Mouse (Mus musculus): ENCODE measurements at regions not wholly inside any gene's neighbourhood (a gene's known extent, or its start where the extent isn't known, plus 50 kb on each side); places are given as distances from the start of the nearest gene placed in this dataset.

- Histone ChIP-seq H3K4me1 (ENCODE audit: control insufficient read depth, insufficient read depth, low read length) (no peaks in the 10 kb centered on the region), H3K9me3 (replicated peaks; ENCODE audit: control insufficient read depth, low read length) (no peaks in the 10 kb centered on the region), H3K9ac (replicated peaks; ENCODE audit: low read length) (no peak overlapping the region), H3K36me3 (replicated peaks; ENCODE audit: control insufficient read depth, insufficient read depth, low read depth, low read length) (no peaks in the 10 kb centered on the region), H3K27ac (replicated peaks; ENCODE audit: low read depth, low read length) (no peak overlapping the region), H3K4me2 (ENCODE audit: low read depth, low read length) (no peak overlapping the region), H3K4me3 (ENCODE audit: low read depth, low read length) (no peak overlapping the region), H3K27me3 (ENCODE audit: control insufficient read depth, insufficient read depth, low read length) (no peaks in the 10 kb centered on the region)
- DNase-seq (ENCODE audit: low spot score) (peak; percentile 35), ATAC-seq (replicated peaks; ENCODE audit: insufficient number of reproducible peaks, low FRiP score, low TSS enrichment, low read depth) (no peak)
- WGBS = 67% methylated on average over 5 of the region's 5 CpGs
These were observed 430.0 kb upstream of the Got2 start for GRCm38 (mm10) chr8:96318367-96318766.

GRCm38 (mm10) chr8:96308989-96309718 is 420.8 kb upstream of the Got2 start:
- 80% methylated on average over 12 of the region's 12 CpGs for WGBS
- no peaks in the 10 kb centered on the region for H3K9me3 ChIP-seq (replicated peaks; ENCODE audit: control insufficient read depth, low read length)
- no peak overlapping the region for H3K4me3 ChIP-seq (ENCODE audit: low read depth, low read length)

GRCm38 (mm10) chr8:96296643-96297042 is 408.3 kb upstream of the Got2 start:
- Histone ChIP-seq H3K9me3 (replicated peaks; ENCODE audit: control insufficient read depth, low read length) (no peaks in the 10 kb centered on the region), H3K4me1 (ENCODE audit: control insufficient read depth, insufficient read depth, low read length) (no peaks in the 10 kb centered on the region), H3K4me2 (ENCODE audit: low read depth, low read length) (no peak overlapping the region), H3K27me3 (ENCODE audit: control insufficient read depth, insufficient read depth, low read length) (no peaks in the 10 kb centered on the region), H3K4me3 (ENCODE audit: low read depth, low read length) (no peak overlapping the region), H3K9ac (replicated peaks; ENCODE audit: low read length) (no peak overlapping the region), H3K36me3 (replicated peaks; ENCODE audit: control insufficient read depth, insufficient read depth, low read depth, low read length) (no peaks in the 10 kb centered on the region), H3K27ac (replicated peaks; ENCODE audit: low read depth, low read length) (no peak overlapping the region)
- DNase-seq (ENCODE audit: low spot score) (no peak), ATAC-seq (replicated peaks; ENCODE audit: insufficient number of reproducible peaks, low FRiP score, low TSS enrichment, low read depth) (no peak)
- WGBS = 76% methylated on average over 4 of the region's 4 CpGs

More at GRCm38 (mm10) chr8:96308989-96309718, 420.8 kb upstream of the Got2 start:
- H3K36me3 ChIP-seq (replicated peaks; ENCODE audit: control insufficient read depth, insufficient read depth, low read depth, low read length) = no peaks in the 10 kb centered on the region
- DNase-seq (ENCODE audit: low spot score) (no peak), ATAC-seq (replicated peaks; ENCODE audit: insufficient number of reproducible peaks, low FRiP score, low TSS enrichment, low read depth) (no peak)
- H3K4me2 ChIP-seq (ENCODE audit: low read depth, low read length) = no peak overlapping the region
- H3K27me3 ChIP-seq (ENCODE audit: control insufficient read depth, insufficient read depth, low read length) = no peaks in the 10 kb centered on the region
- no peaks in the 10 kb centered on the region for H3K4me1 ChIP-seq (ENCODE audit: control insufficient read depth, insufficient read depth, low read length)
- H3K9ac ChIP-seq (replicated peaks; ENCODE audit: low read length) = no peak overlapping the region
- H3K27ac ChIP-seq (replicated peaks; ENCODE audit: low read depth, low read length) = no peak overlapping the region

GRCm38 (mm10) chr8:96290740-96291139 is 402.4 kb upstream of the Got2 start:
- no peaks in the 10 kb centered on the region for H3K4me1 ChIP-seq (ENCODE audit: control insufficient read depth, insufficient read depth, low read length)
- no peaks in the 10 kb centered on the region for H3K36me3 ChIP-seq (replicated peaks; ENCODE audit: control insufficient read depth, insufficient read depth, low read depth, low read length)
- no peak overlapping the region for H3K4me2 ChIP-seq (ENCODE audit: low read depth, low read length)
- no peak overlapping the region for H3K27ac ChIP-seq (replicated peaks; ENCODE audit: low read depth, low read length)
- ATAC-seq (replicated peaks; ENCODE audit: insufficient number of reproducible peaks, low FRiP score, low TSS enrichment, low read depth) (no peak), DNase-seq (ENCODE audit: low spot score) (peak; percentile 67)
- no peak overlapping the region for H3K9ac ChIP-seq (replicated peaks; ENCODE audit: low read length)
- no peaks in the 10 kb centered on the region for H3K9me3 ChIP-seq (replicated peaks; ENCODE audit: control insufficient read depth, low read length)
- H3K27me3 ChIP-seq (ENCODE audit: control insufficient read depth, insufficient read depth, low read length) = no peaks in the 10 kb centered on the region
- H3K4me3 ChIP-seq (ENCODE audit: low read depth, low read length) = no peak overlapping the region

- Histone ChIP-seq H3K36me3 (replicated peaks; ENCODE audit: control insufficient read depth, insufficient read depth, low read depth, low read length) (no peaks in the 10 kb centered on the region), H3K4me1 (ENCODE audit: control insufficient read depth, insufficient read depth, low read length) (no peaks in the 10 kb centered on the region), H3K4me2 (ENCODE audit: low read depth, low read length) (no peak overlapping the region), H3K4me3 (ENCODE audit: low read depth, low read length) (no peak overlapping the region), H3K9me3 (replicated peaks; ENCODE audit: control insufficient read depth, low read length) (no peaks in the 10 kb centered on the region), H3K27ac (replicated peaks; ENCODE audit: low read depth, low read length) (no peak overlapping the region), H3K27me3 (ENCODE audit: control insufficient read depth, insufficient read depth, low read length) (no peaks in the 10 kb centered on the region), H3K9ac (replicated peaks; ENCODE audit: low read length) (no peak overlapping the region)
- WGBS = 68% methylated on average over 3 of the region's 3 CpGs
- DNase-seq (ENCODE audit: low spot score) = no peak
- no peak for ATAC-seq (replicated peaks; ENCODE audit: insufficient number of reproducible peaks, low FRiP score, low TSS enrichment, low read depth)
These were observed 401.2 kb upstream of the Got2 start for GRCm38 (mm10) chr8:96289519-96289918.

- Histone ChIP-seq H3K36me3 (replicated peaks; ENCODE audit: control insufficient read depth, insufficient read depth, low read depth, low read length) (no peaks in the 10 kb centered on the region), H3K4me3 (ENCODE audit: low read depth, low read length) (no peak overlapping the region), H3K9me3 (replicated peaks; ENCODE audit: control insufficient read depth, low read length) (no peaks in the 10 kb centered on the region), H3K27me3 (ENCODE audit: control insufficient read depth, insufficient read depth, low read length) (no peaks in the 10 kb centered on the region), H3K4me2 (ENCODE audit: low read depth, low read length) (no peak overlapping the region), H3K4me1 (ENCODE audit: control insufficient read depth, insufficient read depth, low read length) (no peaks in the 10 kb centered on the region), H3K9ac (replicated peaks; ENCODE audit: low read length) (no peak overlapping the region), H3K27ac (replicated peaks; ENCODE audit: low read depth, low read length) (no peak overlapping the region)
- WGBS = 19% methylated on average over 3 of the region's 3 CpGs
- ATAC-seq (replicated peaks; ENCODE audit: insufficient number of reproducible peaks, low FRiP score, low TSS enrichment, low read depth) (no peak), DNase-seq (ENCODE audit: low spot score) (no peak)
These were observed 400.2 kb upstream of the Got2 start for GRCm38 (mm10) chr8:96288525-96288924.

GRCm38 (mm10) chr8:96277479-96278138 is 389.3 kb upstream of the Got2 start:
- no peaks in the 10 kb centered on the region for H3K9me3 ChIP-seq (replicated peaks; ENCODE audit: control insufficient read depth, low read length)
- WGBS = 53% methylated on average over 4 of the region's 4 CpGs
- no peaks in the 10 kb centered on the region for H3K27me3 ChIP-seq (ENCODE audit: control insufficient read depth, insufficient read depth, low read length)
- no peak overlapping the region for H3K27ac ChIP-seq (replicated peaks; ENCODE audit: low read depth, low read length)
- DNase-seq (ENCODE audit: low spot score) (peak; percentile 14), ATAC-seq (replicated peaks; ENCODE audit: insufficient number of reproducible peaks, low FRiP score, low TSS enrichment, low read depth) (peak; percentile 68)
- no peak overlapping the region for H3K4me3 ChIP-seq (ENCODE audit: low read depth, low read length)
- no peaks in the 10 kb centered on the region for H3K4me1 ChIP-seq (ENCODE audit: control insufficient read depth, insufficient read depth, low read length)
- no peaks in the 10 kb centered on the region for H3K36me3 ChIP-seq (replicated peaks; ENCODE audit: control insufficient read depth, insufficient read depth, low read depth, low read length)
- H3K4me2 ChIP-seq (ENCODE audit: low read depth, low read length) = no peak overlapping the region
- no peak overlapping the region for H3K9ac ChIP-seq (replicated peaks; ENCODE audit: low read length)

- no peaks in the 10 kb centered on the region for H3K4me1 ChIP-seq (ENCODE audit: control insufficient read depth, insufficient read depth, low read length)
- H3K27me3 ChIP-seq (ENCODE audit: control insufficient read depth, insufficient read depth, low read length) = no peaks in the 10 kb centered on the region
- DNase-seq (ENCODE audit: low spot score) (no peak), ATAC-seq (replicated peaks; ENCODE audit: insufficient number of reproducible peaks, low FRiP score, low TSS enrichment, low read depth) (no peak)
- no peaks in the 10 kb centered on the region for H3K9me3 ChIP-seq (replicated peaks; ENCODE audit: control insufficient read depth, low read length)
- H3K36me3 ChIP-seq (replicated peaks; ENCODE audit: control insufficient read depth, insufficient read depth, low read depth, low read length) = no peaks in the 10 kb centered on the region
- H3K4me3 ChIP-seq (ENCODE audit: low read depth, low read length) = no peak overlapping the region
- WGBS = 56% methylated on average over 5 of the region's 5 CpGs
- H3K9ac ChIP-seq (replicated peaks; ENCODE audit: low read length) = no peak overlapping the region
- no peak overlapping the region for H3K27ac ChIP-seq (replicated peaks; ENCODE audit: low read depth, low read length)
- no peak overlapping the region for H3K4me2 ChIP-seq (ENCODE audit: low read depth, low read length)
These were observed 388.7 kb upstream of the Got2 start for GRCm38 (mm10) chr8:96277058-96277457.

Data from embryonic facial prominence, embryonic 11.5 days (tissue).